Mouse (Mus musculus) lung, embryonic 14.5 days (tissue): ENCODE measurements around the gene Meox1. TPM values are rescaled to one million over a fixed set of nuclear protein-coding genes. Genes with fewer than 3 reads are reported as not detected.

Experiments used
- ATAC-seq: fragments of 200-750 bp; cut with Nextera tagmentation; 2 replicates; pipeline ENCODE4 v1.8.0; 2017; ENCODE audit warnings: mild to moderate bottlenecking, moderate TSS enrichment, moderate library complexity; ENCODE audit not compliant: insufficient read depth
- DNase-seq: peaks from one replicate; pipeline ENCODE4 v3.0.0-alpha.2; 2015
- H3K27ac ChIP-seq: fragments of 300-500 bp; sonication (generic); 2 replicates; pipeline ENCODE4 v1.5.1; 2014; ENCODE audit warnings: low read depth, mild to moderate bottlenecking, moderate library complexity
- H3K27me3 ChIP-seq: fragments of 300-500 bp; sonication (generic); 2 replicates; pipeline ENCODE4 v1.6.1; 2014; ENCODE audit warnings: low read length, control low read depth; ENCODE audit not compliant: insufficient read depth
- H3K36me3 ChIP-seq: fragments of 300-500 bp; sonication (generic); 2 replicates; pipeline ENCODE4 v1.6.1; 2014; ENCODE audit warnings: control low read depth; ENCODE audit not compliant: insufficient read depth
- H3K4me1 ChIP-seq: fragments of 300-500 bp; sonication (generic); 2 replicates; pipeline ENCODE4 v1.6.1; 2014; ENCODE audit warnings: antibody characterized with exemption, control low read depth; ENCODE audit not compliant: insufficient read depth
- H3K4me2 ChIP-seq: fragments of 300-500 bp; sonication (generic); 2 replicates; pipeline ENCODE4 v1.6.1; 2014; ENCODE audit warnings: mild to moderate bottlenecking
- H3K4me3 ChIP-seq: fragments of 300-500 bp; sonication (generic); 2 replicates; pipeline ENCODE4 v1.5.1; 2014; ENCODE audit warnings: low read depth, low read length
- H3K9ac ChIP-seq: fragments of 300-500 bp; sonication (generic); 2 replicates; pipeline ENCODE4 v1.6.1; 2014
- H3K9me3 ChIP-seq: fragments of 300-500 bp; sonication (generic); 2 replicates; pipeline ENCODE4 v1.6.1; 2016; ENCODE audit warnings: low read depth, low read length, control low read depth
- CTCF ChIP-seq: IDR thresholded peaks from 2 replicates; pipeline ENCODE4 v1.5.1; 2016; ENCODE audit warnings: antibody characterized with exemption, low read depth
- WGBS: fragments of 180-500 bp; shearing (Covaris S2); extraction: QIAGEN DNeasy Blood & Tissue Kit; methylation state at CpG from one replicate; pipeline ENCODE4 v1.1.7; 2014; 5-methylcytosine and 5-hydroxymethylcytosine counted together
- polyA plus RNA-seq: library from polyadenylated mRNA; unstranded; fragments of >200 nt; fragmentation: Nextera tagmentation; extraction: Ambion mirVana; gene quantifications from 2 replicates; pipeline ENCODE4 v1.2.1, GENCODE M21; 2014

The Meox1 gene
- polyA plus RNA-seq, 1 experiment from 2014 or later = 7.9 TPM

DNA sequence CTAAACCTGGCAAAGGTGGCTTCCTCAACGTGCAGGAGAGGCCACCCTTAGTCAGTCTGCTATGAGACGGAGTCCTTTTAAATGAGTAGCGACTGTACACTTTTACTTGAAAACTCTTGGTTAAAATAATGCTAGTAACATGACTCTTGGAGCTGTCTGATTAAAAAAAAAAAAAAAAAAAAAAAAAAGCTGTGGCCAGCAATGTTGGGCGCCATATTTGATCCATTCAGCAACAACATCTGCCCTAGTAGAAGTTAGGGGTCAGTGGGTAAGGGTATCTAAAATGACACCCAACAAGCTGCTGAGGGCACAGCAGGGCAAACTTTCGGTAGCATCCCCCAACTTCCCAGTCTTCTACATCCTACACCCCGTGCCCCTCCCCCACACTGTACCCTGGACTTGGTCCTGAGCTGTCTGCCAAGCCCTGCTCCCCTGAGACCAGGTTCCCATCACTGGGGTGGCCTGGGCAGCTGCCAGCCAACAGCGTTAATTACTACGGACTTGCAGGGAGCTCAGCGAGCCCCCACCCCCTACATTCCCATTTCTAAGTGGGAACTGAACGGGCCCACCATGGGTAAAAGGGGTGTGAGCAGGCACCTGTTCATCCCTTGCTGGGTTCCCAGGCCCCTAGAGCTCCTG is 32.9 kb upstream of the Meox1 start:
- H3K36me3 ChIP-seq = no peaks in the 10 kb centered on the region

DNA sequence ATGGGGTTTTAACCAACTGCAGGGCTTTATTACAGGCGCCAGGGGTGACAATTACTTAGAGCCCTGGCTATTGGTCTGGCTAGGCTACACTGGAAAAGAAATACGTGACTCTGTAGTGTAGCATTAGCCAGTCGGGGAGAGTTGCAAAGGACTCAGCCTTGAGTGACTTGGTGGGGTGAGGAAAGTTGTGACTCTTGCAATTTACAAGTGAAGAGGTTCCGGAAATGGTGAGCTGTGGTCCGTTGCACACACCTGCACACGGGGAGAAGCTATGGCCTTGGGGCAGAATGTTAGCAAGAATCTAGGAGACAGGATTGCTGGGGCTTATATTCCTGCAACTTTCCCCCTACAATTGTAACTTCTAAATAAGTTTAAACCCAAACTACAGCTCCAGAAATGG is 31.5 kb upstream of the Meox1 start:
- no peak for TF ChIP-seq CTCF
- ATAC-seq (no peak), DNase-seq (no peak)
- no peaks in the 10 kb centered on the region for H3K36me3 ChIP-seq
- no peaks in the 10 kb centered on the region for H3K9me3 ChIP-seq
- no peak overlapping the region for H3K4me2 ChIP-seq
- whole genome bisulfite sequencing = 64% methylated on average over 6 of the region's 6 CpGs
- H3K9ac ChIP-seq = no peak overlapping the region
- no peaks in the 10 kb centered on the region for H3K4me1 ChIP-seq
- H3K4me3 ChIP-seq = no peak overlapping the region
- H3K27me3 ChIP-seq = no peaks in the 10 kb centered on the region
- H3K27ac ChIP-seq = no peak overlapping the region

More for the DNA sequence above, 32.9 kb upstream of the Meox1 start:
- WGBS = 84% methylated on average over 10 of the region's 10 CpGs
- DNase-seq (no peak), ATAC-seq (no peak)
- Histone ChIP-seq H3K9ac (no peak overlapping the region), H3K4me3 (no peak overlapping the region), H3K4me2 (no peak overlapping the region), H3K4me1 (no peaks in the 10 kb centered on the region), H3K27me3 (no peaks in the 10 kb centered on the region), H3K27ac (no peak overlapping the region), H3K9me3 (no peaks in the 10 kb centered on the region)
- no peak for TF ChIP-seq CTCF

GRCm38 (mm10) chr11:101924441-101924976 is 30.3 kb upstream of the Meox1 start:
- Histone ChIP-seq H3K9me3 (no peaks in the 10 kb centered on the region), H3K27ac (no peak overlapping the region), H3K4me3 (no peak overlapping the region), H3K4me1 (no peaks in the 10 kb centered on the region), H3K9ac (no peak overlapping the region), H3K36me3 (no peaks in the 10 kb centered on the region), H3K27me3 (no peaks in the 10 kb centered on the region), H3K4me2 (no peak overlapping the region)
- no peak for ATAC-seq
- WGBS = 68% methylated on average over 17 of the region's 19 CpGs
- DNase-seq = no peak
- 0 out of 2 replicates have a peak, but pooled peaks have one; percentile 4 for TF ChIP-seq CTCF

DNA sequence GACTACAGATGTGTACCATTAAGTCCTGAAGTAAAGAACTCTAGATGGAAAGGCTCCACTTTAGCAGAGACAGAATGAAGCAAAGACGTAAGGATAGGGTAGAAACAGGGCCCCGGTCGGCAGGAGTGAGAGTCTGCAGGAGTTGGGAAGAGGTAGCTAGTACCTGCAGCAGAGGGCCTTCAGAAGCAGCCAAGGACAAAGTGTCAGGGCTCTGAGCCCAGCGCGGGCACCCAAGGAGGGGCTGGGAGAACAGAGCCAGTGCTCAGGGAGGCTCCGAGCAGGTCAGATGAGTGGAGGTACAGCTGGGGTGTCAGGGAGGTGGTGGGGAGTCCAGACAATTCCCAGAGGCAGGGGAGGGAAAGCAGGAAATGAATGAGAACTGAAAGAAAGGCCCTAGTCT is 29.8 kb upstream of the Meox1 start:
- no peaks in the 10 kb centered on the region for H3K27me3 ChIP-seq
- H3K4me3 ChIP-seq = no peak overlapping the region
- H3K9me3 ChIP-seq = no peaks in the 10 kb centered on the region
- TF ChIP-seq CTCF = no peak
- no peaks in the 10 kb centered on the region for H3K4me1 ChIP-seq
- no peak overlapping the region for H3K9ac ChIP-seq
- no peaks in the 10 kb centered on the region for H3K36me3 ChIP-seq
- no peak overlapping the region for H3K4me2 ChIP-seq
- no peak for ATAC-seq
- no peak for DNase-seq
- WGBS = 85% methylated on average over 6 of the region's 6 CpGs
- no peak overlapping the region for H3K27ac ChIP-seq

GRCm38 (mm10) chr11:101921361-101921952 is 27.3 kb upstream of the Meox1 start:
- Histone ChIP-seq H3K4me2 (no peak overlapping the region), H3K4me1 (no peaks in the 10 kb centered on the region), H3K27ac (no peak overlapping the region), H3K9me3 (no peaks in the 10 kb centered on the region), H3K36me3 (no peaks in the 10 kb centered on the region), H3K27me3 (0 out of 2 replicates have a peak, but pooled peaks cover 4% of the 10 kb centered on the region), H3K4me3 (no peak overlapping the region), H3K9ac (no peak overlapping the region)
- ATAC-seq (no peak), DNase-seq (no peak)
- TF ChIP-seq CTCF = no peak
- WGBS = 65% methylated on average over 12 of the region's 12 CpGs

GRCm38 (mm10) chr11:101919660-101920059 is 25.5 kb upstream of the Meox1 start:
- no peak overlapping the region for H3K27ac ChIP-seq

GRCm38 (mm10) chr11:101918609-101919008 is 24.4 kb upstream of the Meox1 start:
- no peak for TF ChIP-seq CTCF
- WGBS = 54% methylated on average over 3 of the region's 3 CpGs
- H3K27me3 ChIP-seq = 0 out of 2 replicates have a peak, but pooled peaks cover 4% of the 10 kb centered on the region

More at GRCm38 (mm10) chr11:101919660-101920059, 25.5 kb upstream of the Meox1 start:
- Histone ChIP-seq H3K9me3 (no peaks in the 10 kb centered on the region), H3K4me2 (no peak overlapping the region), H3K36me3 (no peaks in the 10 kb centered on the region), H3K4me1 (no peaks in the 10 kb centered on the region), H3K9ac (no peak overlapping the region), H3K4me3 (no peak overlapping the region), H3K27me3 (0 out of 2 replicates have a peak, but pooled peaks cover 4% of the 10 kb centered on the region)
- WGBS = under 1% methylated on average over 6 of the region's 6 CpGs
- peak; percentile 94 for DNase-seq
- peak; percentile 100 for TF ChIP-seq CTCF
- ATAC-seq = peak; percentile 62

More at GRCm38 (mm10) chr11:101918609-101919008, 24.4 kb upstream of the Meox1 start:
- Histone ChIP-seq H3K9ac (no peak overlapping the region), H3K4me1 (no peaks in the 10 kb centered on the region), H3K4me2 (no peak overlapping the region), H3K36me3 (no peaks in the 10 kb centered on the region), H3K4me3 (no peak overlapping the region), H3K27ac (no peak overlapping the region), H3K9me3 (no peaks in the 10 kb centered on the region)
- no peak for ATAC-seq
- no peak for DNase-seq
